Mouse (Mus musculus) bone marrow, adult 2 months (tissue): ENCODE measurements at regions not wholly inside any gene's neighbourhood (a gene's known extent, or its start where the extent isn't known, plus 50 kb on each side); places are given as distances from the start of the nearest gene placed in this dataset.

Experiments used
- CTCF ChIP-seq: fragments of 200-500 bp; IDR thresholded peaks from 2 replicates; pipeline ENCODE4 v1.5.1; 2011; ENCODE audit warnings: low read length, control low read depth; ENCODE audit not compliant: control insufficient read depth, insufficient read depth
- POLR2A ChIP-seq: fragments of 200-500 bp; IDR thresholded peaks from 2 replicates; pipeline ENCODE4 v1.6.1; 2011; ENCODE audit warnings: low read depth, mild to moderate bottlenecking, control low read depth, low read length, borderline replicate concordance; ENCODE audit not compliant: control insufficient read depth

DNA sequence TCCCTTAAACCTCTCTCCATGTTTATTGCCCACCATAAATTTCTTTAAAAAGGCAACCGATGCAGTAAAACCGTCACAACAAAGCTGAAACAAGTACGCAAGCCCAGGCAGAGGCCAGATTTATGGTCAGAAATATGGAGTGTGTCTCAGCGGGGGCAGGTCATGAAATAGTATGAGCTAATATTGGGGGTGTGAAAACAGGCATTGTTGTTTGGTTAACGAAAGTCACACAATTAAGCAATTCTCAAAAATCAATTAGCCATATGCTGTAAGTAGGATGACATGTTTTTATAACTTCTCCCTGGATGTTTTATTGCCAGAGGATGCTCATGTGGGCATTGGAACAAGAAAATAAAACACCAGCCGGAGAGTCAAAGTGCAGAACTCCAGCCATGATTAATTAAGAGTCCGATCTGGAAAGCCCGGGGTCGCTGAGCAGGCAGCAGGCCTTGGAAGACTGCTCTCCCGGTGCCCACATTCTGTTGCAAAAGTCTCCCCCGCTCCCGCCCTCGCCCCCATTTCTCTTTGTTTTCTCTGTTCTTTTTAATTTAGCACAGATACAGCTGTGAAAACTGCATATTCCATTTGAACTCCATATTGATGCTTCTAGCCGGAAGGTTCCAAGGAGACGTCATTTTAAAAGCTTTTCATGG lies 239.0 kb downstream of the Cxcl12 start:
- TF ChIP-seq CTCF (no peak), POLR2A (no peak)
